Mouse (Mus musculus): ENCODE data around the gene S1pr5.

DNA sequence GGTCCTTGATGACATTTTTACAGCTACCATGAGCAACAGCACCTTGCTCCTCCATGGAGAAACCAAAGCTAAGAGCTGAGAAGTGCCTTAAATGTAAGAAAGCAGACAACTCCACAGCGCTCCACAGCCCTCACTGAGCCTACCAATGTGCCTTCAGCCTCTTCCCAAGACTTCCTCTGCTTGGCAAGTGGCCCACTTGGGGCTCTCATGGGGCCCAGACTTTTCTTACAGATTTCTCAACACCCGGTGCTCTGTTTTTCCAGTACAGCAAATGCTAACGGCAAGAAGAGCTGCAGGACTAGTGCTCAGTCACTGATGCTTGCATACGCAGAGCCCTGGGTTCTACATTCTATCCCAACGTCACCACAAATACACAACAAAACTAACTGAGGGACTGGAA lies 29.5 kb upstream of the S1pr5 start:
- TF ChIP-seq EP300 (IDR thresholded peaks at IDR 0.05) = no peak
- no peak for TF ChIP-seq CTCF (IDR thresholded peaks at IDR 0.05)

Data from lung, postnatal 0 days (tissue).